Mouse (Mus musculus) spleen, postnatal 10 days (tissue): ENCODE data around the gene Hes7.

Experiments
- DNase-seq, 2 experiments: peaks; one replicate each; pipeline ENCODE4 v3.0.0; 2021 to 2022; ENCODE audit warnings: low spot score in 2 of 2

Gene Hes7

DNA sequence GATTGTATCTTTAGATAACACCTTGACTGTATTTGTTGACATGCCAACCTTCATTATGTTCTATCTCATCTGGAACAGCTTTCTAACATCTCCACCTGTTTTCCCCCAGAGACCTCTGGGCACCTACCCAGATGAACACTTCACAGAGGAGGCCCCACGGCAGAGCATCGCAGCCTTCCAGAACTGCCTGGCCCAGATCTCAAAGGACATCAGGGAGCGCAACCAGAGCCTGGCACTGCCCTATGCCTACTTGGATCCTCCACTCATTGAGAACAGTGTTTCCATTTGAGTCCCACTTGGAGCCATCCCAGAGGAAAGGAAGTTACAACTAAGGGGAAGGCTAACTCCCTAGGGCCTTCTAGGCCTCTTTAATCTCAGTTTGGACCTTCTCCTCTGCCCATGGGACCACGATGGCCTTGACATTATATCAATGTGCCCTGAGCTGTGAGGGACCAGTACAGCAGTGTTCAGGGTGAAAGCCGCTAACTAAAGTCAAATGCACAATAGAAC lies 28.3 kb downstream of the Hes7 start:
- no peak for DNase-seq

DNA sequence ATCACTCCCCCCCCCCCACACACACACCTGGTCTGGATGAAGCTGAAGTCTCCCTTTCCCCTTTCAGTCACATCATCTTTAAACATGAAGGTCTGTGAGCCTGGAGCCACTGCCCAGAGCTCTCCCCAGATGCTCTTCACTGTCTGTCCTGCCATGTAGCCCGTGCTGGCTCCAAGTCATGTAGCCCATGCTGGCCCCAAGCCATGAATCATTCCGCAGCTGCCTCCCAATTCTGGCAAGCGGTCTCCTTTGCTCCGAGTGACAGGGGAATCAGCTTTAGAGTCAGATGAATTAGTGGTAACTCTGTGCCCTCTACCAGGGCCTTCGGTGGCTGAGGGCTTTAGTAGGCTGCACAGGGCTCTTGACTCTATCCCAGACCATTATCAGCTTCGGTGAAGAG lies 29.5 kb downstream of the Hes7 start:
- DNase-seq: no peak

DNA sequence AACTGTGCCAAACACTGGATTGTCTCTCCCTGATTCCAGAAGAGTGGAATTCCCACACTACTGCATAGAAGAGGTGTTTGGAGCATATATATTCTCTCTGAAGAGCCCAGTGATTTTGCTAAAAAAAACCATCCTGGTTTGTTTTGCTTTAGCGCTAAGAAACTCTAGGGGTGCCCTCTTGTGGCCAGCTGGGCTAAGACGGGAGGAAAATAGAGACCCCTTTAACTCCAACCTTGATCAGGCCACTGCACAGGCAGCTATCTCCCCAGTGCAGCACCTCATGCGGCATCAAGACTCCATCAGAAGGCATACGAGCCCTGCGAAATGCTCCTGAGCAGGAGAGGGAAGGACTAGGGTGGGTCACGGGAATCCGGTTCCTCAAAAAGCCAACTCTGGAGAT lies 30.2 kb downstream of the Hes7 start:
- peak; percentile 40 to 82 for DNase-seq

DNA sequence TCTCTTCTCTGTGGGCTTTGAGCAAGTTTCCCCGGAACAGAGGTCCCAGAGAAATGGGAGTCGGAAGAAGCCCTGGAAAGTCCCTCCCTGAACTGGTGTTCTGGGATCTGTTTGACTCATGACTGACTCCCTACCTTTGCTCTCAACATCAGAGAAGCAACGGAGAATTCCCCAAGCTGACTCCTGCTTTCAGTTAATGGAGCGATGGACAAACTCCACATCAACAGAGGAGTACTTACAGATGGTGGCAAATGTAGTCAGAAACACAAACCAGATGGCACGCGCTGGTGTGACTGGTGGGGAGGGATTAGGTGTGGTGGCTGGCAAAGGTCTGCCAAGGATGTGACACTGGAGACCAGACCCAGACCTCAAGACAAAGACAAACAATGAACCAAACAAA lies 30.8 kb downstream of the Hes7 start:
- no peak for DNase-seq

DNA sequence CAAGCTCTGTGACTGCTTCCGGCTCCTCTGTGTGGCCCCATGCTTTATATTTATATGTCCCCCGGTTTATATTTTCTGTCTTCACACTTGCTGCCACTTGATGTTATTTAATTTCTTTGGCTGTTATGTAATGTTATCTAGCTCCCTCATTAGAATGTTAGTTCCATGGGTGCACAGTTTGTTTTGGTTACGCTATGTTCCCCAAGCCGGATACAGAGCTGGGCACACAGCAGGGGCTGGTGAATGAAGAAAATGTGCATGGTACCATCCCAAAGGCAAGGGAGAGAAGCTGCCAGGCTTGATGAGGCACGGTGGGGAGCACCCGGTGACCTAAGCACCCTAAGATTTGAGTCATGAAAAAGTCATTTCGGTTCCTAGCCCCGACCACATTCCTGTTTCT lies 33.6 kb downstream of the Hes7 start:
- DNase-seq: no peak

DNA sequence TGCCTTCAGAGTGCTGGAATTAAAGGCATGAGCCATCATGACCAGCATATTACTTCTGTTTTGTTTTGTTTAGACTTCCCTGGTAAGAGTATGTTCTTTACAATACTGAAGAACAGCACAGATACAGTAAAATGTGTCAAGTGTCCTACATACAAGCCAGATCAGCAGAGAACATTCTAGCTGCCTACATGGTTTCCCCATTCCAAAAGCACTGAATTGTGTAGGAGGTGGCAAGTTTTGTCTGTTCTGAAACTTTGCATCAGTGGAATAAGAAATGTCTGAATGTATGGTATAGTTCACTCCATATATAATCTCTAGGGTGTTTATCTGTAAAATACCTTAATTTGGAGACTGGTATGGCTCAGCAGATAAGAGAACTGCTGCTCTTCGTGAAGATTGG lies 35.1 kb downstream of the Hes7 start:
- no peak for DNase-seq

DNA sequence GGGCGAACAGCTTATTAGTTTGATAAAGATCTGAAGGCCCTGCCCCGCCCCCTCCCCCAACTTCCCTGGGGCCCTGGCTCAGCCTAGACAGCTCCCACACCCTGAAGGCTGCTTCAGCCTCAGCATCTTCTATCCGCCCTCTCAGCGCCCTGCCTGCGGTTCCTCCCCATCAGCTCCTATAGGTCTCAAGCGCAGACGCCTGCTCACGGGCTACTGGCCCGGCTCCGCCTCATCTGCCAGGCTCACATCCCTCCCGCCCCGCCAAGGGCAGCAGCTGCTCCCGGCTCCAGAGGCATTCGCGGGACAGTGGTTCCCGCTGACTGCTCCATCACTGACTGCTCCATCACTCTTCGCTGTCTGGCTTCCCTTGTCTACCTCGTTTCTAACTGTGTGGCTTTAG lies 36.6 kb downstream of the Hes7 start, which contains the start of gene Alox12b:
Alox12b (plus strand) TSS at position 190 of the 400 bp plus-strand sequence.
- DNase-seq: no peak

DNA sequence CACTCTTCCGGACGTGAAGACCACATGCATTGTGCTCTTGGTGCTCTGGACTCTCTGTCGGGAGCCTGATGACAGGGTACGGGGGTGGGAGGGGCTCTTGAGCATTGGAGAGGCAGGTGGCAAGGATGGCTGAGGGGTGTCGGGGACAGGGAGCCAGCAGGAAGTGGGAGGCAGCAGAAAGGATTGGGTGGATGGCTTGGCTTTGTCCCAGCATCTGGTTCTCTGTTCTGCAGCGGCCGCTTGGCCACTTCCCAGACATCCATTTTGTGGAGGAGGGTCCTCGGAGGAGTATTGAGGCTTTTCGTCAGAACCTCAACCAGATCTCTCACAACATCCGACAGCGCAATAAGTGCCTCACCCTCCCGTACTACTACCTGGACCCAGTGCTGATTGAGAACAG lies 49.1 kb downstream of the Hes7 start:
- no peak for DNase-seq

DNA sequence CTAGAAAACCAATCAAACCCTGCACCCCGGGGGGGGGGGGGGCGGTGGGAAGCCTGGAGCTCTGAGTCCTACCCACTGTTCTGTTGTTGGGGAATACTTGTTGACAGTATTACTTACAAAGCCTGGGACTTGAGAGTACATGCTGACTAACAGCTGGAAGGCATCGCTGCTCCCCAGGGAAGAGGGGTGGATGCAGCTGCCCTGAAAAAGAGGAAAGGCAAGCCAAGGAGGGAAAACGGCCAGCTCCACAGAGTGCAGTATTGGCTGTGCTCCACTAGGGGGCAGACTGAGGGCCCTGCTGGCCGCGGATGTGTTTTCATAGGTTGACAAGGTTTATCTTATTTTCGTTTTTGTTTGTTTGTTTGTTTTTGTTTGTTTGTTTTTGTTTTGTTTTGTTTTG lies 51.4 kb downstream of the Hes7 start:
- DNase-seq: peak; percentile 38 to 63

DNA sequence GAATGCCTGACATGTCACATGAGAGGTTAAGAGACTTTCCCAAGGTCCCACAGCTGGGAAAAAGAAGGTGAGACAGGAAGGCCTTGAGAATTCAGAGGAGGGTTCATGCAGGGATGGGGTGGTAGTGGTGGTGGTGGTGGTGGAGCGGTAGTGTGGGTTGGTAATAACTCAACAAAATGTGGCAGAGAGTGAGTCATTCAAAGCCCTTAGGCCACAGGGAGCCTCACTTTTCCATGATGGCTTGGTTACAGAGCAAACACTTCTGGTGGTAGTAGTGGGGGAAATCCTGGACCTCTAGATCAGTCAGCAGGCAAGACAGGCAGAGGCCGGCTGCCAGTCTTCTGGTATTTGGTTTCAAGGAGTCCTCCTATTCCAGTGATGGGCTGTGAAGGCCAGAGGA lies 52.4 kb downstream of the Hes7 start:
- DNase-seq: no peak
